Mouse (Mus musculus) C2C12 (cell line): ENCODE measurements around the gene Ica1l. TPM values are rescaled to one million over a fixed set of nuclear protein-coding genes. Genes with fewer than 3 reads are reported as not detected.

Source experiments
- H3K27me3 ChIP-seq: one replicate; pipeline ENCODE4 v1.6.1; 2011; ENCODE audit not compliant: control insufficient read depth, insufficient read depth, insufficient read length
- H3K36me3 ChIP-seq: one replicate; pipeline ENCODE4 v1.6.1; 2011; ENCODE audit not compliant: control insufficient read depth, insufficient read depth
- H3K4me3 ChIP-seq: one replicate; pipeline ENCODE4 v1.5.1; 2011; ENCODE audit warnings: mild to moderate bottlenecking, control low read depth; ENCODE audit not compliant: poor library complexity, insufficient read depth, severe bottlenecking
- H3K79me2 ChIP-seq: one replicate; pipeline ENCODE4 v1.6.1; 2011; ENCODE audit not compliant: control insufficient read depth, insufficient read depth
- H3K79me3 ChIP-seq: one replicate; pipeline ENCODE4 v1.6.1; 2011; ENCODE audit warnings: low read depth, control low read depth
- H3ac ChIP-seq: one replicate; pipeline ENCODE3; 2011; ENCODE audit warnings: low read depth; ENCODE audit not compliant: control insufficient read depth, insufficient read length
- CEBPB ChIP-seq: IDR thresholded peaks from one replicate; pipeline ENCODE4 v1.6.1; 2011; ENCODE audit warnings: low read depth, mild to moderate bottlenecking, control low read depth, moderate library complexity
- CTCF ChIP-seq: IDR thresholded peaks from one replicate; pipeline ENCODE4 v1.5.1; 2011; ENCODE audit not compliant: control insufficient read depth, insufficient read depth, insufficient read length
- FOSL1 ChIP-seq: IDR thresholded peaks from one replicate; pipeline ENCODE4 v1.8.0; 2011; ENCODE audit warnings: mild to moderate bottlenecking, low read length; ENCODE audit not compliant: poor library complexity, insufficient read depth, severe bottlenecking
- MAX ChIP-seq: IDR thresholded peaks from one replicate; pipeline ENCODE4 v1.6.1; 2011; ENCODE audit warnings: mild to moderate bottlenecking, control low read depth
- MYOD1 ChIP-seq: IDR thresholded peaks from one replicate; pipeline ENCODE4 v1.6.1; 2011; ENCODE audit warnings: low read depth; ENCODE audit not compliant: control insufficient read depth, insufficient read length
- MYOG ChIP-seq: IDR thresholded peaks from one replicate; pipeline ENCODE4 v1.6.1; 2011; ENCODE audit not compliant: control insufficient read depth, insufficient read length; ENCODE audit errors: extremely low read depth
- USF1 ChIP-seq: IDR thresholded peaks from one replicate; pipeline ENCODE4 v1.6.1; 2011; ENCODE audit warnings: low read depth, mild to moderate bottlenecking, control low read depth, moderate library complexity
- polyA plus RNA-seq: library from polyadenylated mRNA; unstranded; fragments of >200 nt; fragmentation: generic; extraction: Trizol; gene quantifications from one replicate; pipeline ENCODE4 v1.2.1, GENCODE M21; 2012; ENCODE audit warnings: missing spikeins

Gene Ica1l
- polyA plus RNA-seq, 1 experiment: 0.06 TPM

GRCm38 (mm10) chr1:59947509-59947908 is 95.5 kb downstream of the Ica1l start:
- H3K79me2 ChIP-seq: peaks cover 3% of the 10 kb centered on the region
- TF ChIP-seq FOSL1 (no peak), MYOG (no peak), MAX (no peak), MYOD1 (no peak), USF1 (no peak), CEBPB (no peak), CTCF (no peak)
- no peak overlapping the region for H3K4me3 ChIP-seq
- H3K79me3 ChIP-seq: peaks cover 7% of the 10 kb centered on the region
- H3ac ChIP-seq: no peak overlapping the region
- peaks cover 11% of the 10 kb centered on the region for H3K36me3 ChIP-seq
- no peaks in the 10 kb centered on the region for H3K27me3 ChIP-seq

GRCm38 (mm10) chr1:59945969-59946368 is 97.0 kb downstream of the Ica1l start:
- TF ChIP-seq MYOD1: no peak
- no peak for TF ChIP-seq MYOG
- TF ChIP-seq MAX: no peak
- no peak for TF ChIP-seq FOSL1
- no peak for TF ChIP-seq CEBPB
- TF ChIP-seq CTCF: no peak
- TF ChIP-seq USF1: no peak
- no peaks in the 10 kb centered on the region for H3K27me3 ChIP-seq
- H3K79me2 ChIP-seq: peaks cover 14% of the 10 kb centered on the region
- H3K4me3 ChIP-seq: no peak overlapping the region
- H3K79me3 ChIP-seq: peaks cover 14% of the 10 kb centered on the region
- peaks cover 11% of the 10 kb centered on the region for H3K36me3 ChIP-seq
- H3ac ChIP-seq: no peak overlapping the region

GRCm38 (mm10) chr1:59943825-59944224 is 99.2 kb downstream of the Ica1l start:
- Histone ChIP-seq H3K27me3 (no peaks in the 10 kb centered on the region), H3K79me3 (peaks cover 24% of the 10 kb centered on the region), H3ac (no peak overlapping the region), H3K79me2 (peaks cover 36% of the 10 kb centered on the region), H3K4me3 (no peak overlapping the region), H3K36me3 (no peaks in the 10 kb centered on the region)
- TF ChIP-seq USF1 (no peak), CTCF (no peak)

GRCm38 (mm10) chr1:59942057-59942790 is 100.8 kb downstream of the Ica1l start:
- Histone ChIP-seq H3K36me3 (no peaks in the 10 kb centered on the region), H3K27me3 (no peaks in the 10 kb centered on the region), H3K79me3 (peaks cover 29% of the 10 kb centered on the region), H3K79me2 (peaks cover 44% of the 10 kb centered on the region), H3ac (no peak overlapping the region), H3K4me3 (no peak overlapping the region)
- TF ChIP-seq MYOG (no peak), MAX (no peak), CTCF (no peak), MYOD1 (no peak), FOSL1 (no peak)

GRCm38 (mm10) chr1:59941063-59941462 is 101.9 kb downstream of the Ica1l start:
- Histone ChIP-seq H3K36me3 (no peaks in the 10 kb centered on the region), H3K79me3 (peaks cover 29% of the 10 kb centered on the region), H3K79me2 (peaks cover 50% of the 10 kb centered on the region), H3ac (no peak overlapping the region), H3K27me3 (no peaks in the 10 kb centered on the region), H3K4me3 (no peak overlapping the region)
- no peak for TF ChIP-seq CTCF
- TF ChIP-seq MYOG: no peak
- no peak for TF ChIP-seq MAX
- TF ChIP-seq USF1: no peak
- TF ChIP-seq FOSL1: no peak
- no peak for TF ChIP-seq CEBPB
- TF ChIP-seq MYOD1: no peak

GRCm38 (mm10) chr1:59932991-59933390 is 110.0 kb downstream of the Ica1l start:
- no peak overlapping the region for H3K4me3 ChIP-seq
- peaks cover 70% of the 10 kb centered on the region for H3K79me2 ChIP-seq
- H3K36me3 ChIP-seq: no peaks in the 10 kb centered on the region
- TF ChIP-seq CTCF (no peak), CEBPB (no peak), MAX (no peak), MYOG (no peak), USF1 (no peak), MYOD1 (no peak), FOSL1 (no peak)
- H3K79me3 ChIP-seq: peaks cover 17% of the 10 kb centered on the region
- H3ac ChIP-seq: no peak overlapping the region
- no peaks in the 10 kb centered on the region for H3K27me3 ChIP-seq

Other genes starting within 250 kb of the Ica1l start
- 5.8 TPM for gene Fam117b, start 130.2 kb downstream of the Ica1l start, polyA plus RNA-seq
- 0.80 TPM for gene Carf, start 55.1 kb upstream of the Ica1l start, polyA plus RNA-seq
- 27.2 TPM for gene Wdr12, start 55.5 kb upstream of the Ica1l start, polyA plus RNA-seq
- 0.78 TPM for gene Nbeal1, start 137.4 kb upstream of the Ica1l start, polyA plus RNA-seq